Mouse (Mus musculus): ENCODE results near the gene Gm17657.
A peak's percentile ranks its signal among the peaks of the same experiment; 100 is the strongest.

Gm17657 gene

GRCm38 (mm10) chr17:29549543-29550428 lies at the start of gene Gm17657, which contains the start of gene Tbc1d22b:
TSS of gene Gm17657 (minus strand) at chr17:29549638.
TSS of gene Tbc1d22b (plus strand) at chr17:29549785.
- peak; percentile 85 for DNase-seq (ENCODE audit: low read depth, low spot score)

GRCm38 (mm10) chr17:29599051-29599450 lies 49.6 kb upstream of the Gm17657 start:
- no peak for DNase-seq (ENCODE audit: low read depth, low spot score)

GRCm38 (mm10) chr17:29596771-29597132 lies 47.3 kb upstream of the Gm17657 start:
- DNase-seq (ENCODE audit: low read depth, low spot score), result no peak

- DNase-seq (ENCODE audit: low read depth, low spot score), result no peak
These were observed 46.7 kb upstream of the Gm17657 start for GRCm38 (mm10) chr17:29595891-29596770.

GRCm38 (mm10) chr17:29589221-29589898 lies 39.9 kb upstream of the Gm17657 start:
- DNase-seq (ENCODE audit: low read depth, low spot score), result no peak

GRCm38 (mm10) chr17:29586921-29587320 lies 37.5 kb upstream of the Gm17657 start:
- no peak for DNase-seq (ENCODE audit: low read depth, low spot score)

GRCm38 (mm10) chr17:29585446-29585845 lies 36.0 kb upstream of the Gm17657 start:
- no peak for DNase-seq (ENCODE audit: low read depth, low spot score)

GRCm38 (mm10) chr17:29584737-29585136 lies 35.3 kb upstream of the Gm17657 start:
- DNase-seq (ENCODE audit: low read depth, low spot score), result no peak

GRCm38 (mm10) chr17:29584306-29584705 lies 34.9 kb upstream of the Gm17657 start:
- no peak for DNase-seq (ENCODE audit: low read depth, low spot score)

- no peak for DNase-seq (ENCODE audit: low read depth, low spot score)
These were observed 34.1 kb upstream of the Gm17657 start for GRCm38 (mm10) chr17:29583569-29583968.

GRCm38 (mm10) chr17:29579579-29580126 lies 30.2 kb upstream of the Gm17657 start:
- DNase-seq (ENCODE audit: low read depth, low spot score), result no peak

- no peak for DNase-seq (ENCODE audit: low read depth, low spot score)
These were observed 20.4 kb upstream of the Gm17657 start for GRCm38 (mm10) chr17:29569831-29570230.

GRCm38 (mm10) chr17:29568435-29568834 lies 19.0 kb upstream of the Gm17657 start:
- DNase-seq (ENCODE audit: low read depth, low spot score), result no peak

GRCm38 (mm10) chr17:29565521-29565920 lies 16.1 kb upstream of the Gm17657 start:
- no peak for DNase-seq (ENCODE audit: low read depth, low spot score)

- no peak for DNase-seq (ENCODE audit: low read depth, low spot score)
These were observed 9.0 kb upstream of the Gm17657 start for GRCm38 (mm10) chr17:29558476-29558875.

- DNase-seq (ENCODE audit: low read depth, low spot score), result no peak
These were observed 7.5 kb upstream of the Gm17657 start for GRCm38 (mm10) chr17:29556893-29557292.

- no peak for DNase-seq (ENCODE audit: low read depth, low spot score)
These were observed 7.0 kb upstream of the Gm17657 start for GRCm38 (mm10) chr17:29556456-29556855.

- DNase-seq (ENCODE audit: low read depth, low spot score), result no peak
These were observed 4.7 kb upstream of the Gm17657 start for GRCm38 (mm10) chr17:29554176-29554575.

- no peak for DNase-seq (ENCODE audit: low read depth, low spot score)
These were observed 2.8 kb upstream of the Gm17657 start, which contains the start of gene Tmem217 for GRCm38 (mm10) chr17:29552162-29552732. TSS of gene Tmem217 (minus strand) at chr17:29552385.

GRCm38 (mm10) chr17:29551019-29551418 lies 1.6 kb upstream of the Gm17657 start:
- no peak for DNase-seq (ENCODE audit: low read depth, low spot score)

GRCm38 (mm10) chr17:29548994-29549393 lies 444 bp downstream of the Gm17657 start:
- DNase-seq (ENCODE audit: low read depth, low spot score), result no peak

Data from embryo, embryonic 11.5 days (tissue).